Mouse (Mus musculus): ENCODE data around the gene Pla2g4a.

GRCm38 (mm10) chr1:149841845-149842244 is 119.2 kb downstream of the Pla2g4a start:
- TF ChIP-seq CTCF (IDR thresholded peaks at IDR 0.05 in 2 of 3, conservative IDR thresholded peaks at IDR 0.05 in 1 of 3; ENCODE audit: control insufficient read depth in 1 of 3, insufficient read depth in 1 of 3, low read depth in 2 of 3, low read length in 3 of 3, poor library complexity in 1 of 3, severe bottlenecking in 1 of 3) (no peak), JUND (IDR thresholded peaks at IDR 0.05; ENCODE audit: low read depth, low read length) (no peak), NRF1 (IDR thresholded peaks at IDR 0.05; ENCODE audit: insufficient read depth, low read depth, low read length, poor library complexity, severe bottlenecking) (no peak), POLR2A (IDR thresholded peaks at IDR 0.05; ENCODE audit: control insufficient read depth in 1 of 2, insufficient read depth in 1 of 2, low read depth in 1 of 2, low read length in 2 of 2, poor library complexity in 1 of 2) (no peak), ETS1 (IDR thresholded peaks at IDR 0.05; ENCODE audit: low read depth, low read length) (no peak), ZMIZ1 (IDR thresholded peaks at IDR 0.05; ENCODE audit: low read depth, low read length) (no peak), MYB (IDR thresholded peaks at IDR 0.05; ENCODE audit: low read depth, low read length) (no peak), MEF2A (IDR thresholded peaks at IDR 0.05; ENCODE audit: extremely low read depth, insufficient replicate concordance, low read depth, low read length, poor library complexity, severe bottlenecking) (no peak), GATA1 (IDR thresholded peaks at IDR 0.05; ENCODE audit: low read depth, low read length) (no peak), MAX (IDR thresholded peaks at IDR 0.05; ENCODE audit: low read length) (no peak), BHLHE40 (IDR thresholded peaks at IDR 0.05; ENCODE audit: borderline replicate concordance, low read depth, low read length) (no peak), TBP (IDR thresholded peaks at IDR 0.05; ENCODE audit: low read depth, low read length) (no peak), POLR2AphosphoS2 (IDR thresholded peaks at IDR 0.05; ENCODE audit: low read length) (no peak), RAD21 (IDR thresholded peaks at IDR 0.05; ENCODE audit: low read depth, low read length) (no peak)
